Mouse (Mus musculus): Measurements from ENCODE around the gene Ntsr1.

GRCm38 (mm10) chr2:180469768-180470167 lies 30.0 kb upstream of the Ntsr1 start:
- TF ChIP-seq CTCF (IDR thresholded peaks at IDR 0.05; ENCODE audit: low read depth) (peak; percentile 34), EP300 (IDR thresholded peaks at IDR 0.05; ENCODE audit: low read depth) (no peak)

All from heart, postnatal 0 days (tissue).